Comparison of ENCODE assay signal across 9 mouse cellular contexts in genomic region chr16:35061017-35061416, GRCm38 (mm10). TPM values are rescaled to one million over a fixed set of nuclear protein-coding genes. Genes with fewer than 3 reads are reported as not detected.
DNase-seq lines count a peak whose midpoint lies in the region; ATAC-seq and TF ChIP-seq lines count a peak whose summit lies in the region.
"Had no signal": no experiment of that assay in that cellular context is flagged by ENCODE, and none has a peak within 500 bp of the region (broad histone marks: within the 10 kb centered on the region; RNA-seq: fewer than 3 reads in every experiment).

No protein-coding gene starts in this region.

- no peak for TF ChIP-seq POLR2A in kidney, adult 2 months (IDR thresholded peaks at IDR 0.05; ENCODE audit: low read depth, low read length)

- ATAC-seq in embryonic facial prominence, embryonic 11.5 days (replicated peaks; ENCODE audit: insufficient number of reproducible peaks, low FRiP score, low TSS enrichment, low read depth), result no peak

- peak; percentile 44; the same call in 1 of the 2 replicates for TF ChIP-seq CTCF in kidney, adult 2 months (conservative IDR thresholded peaks at IDR 0.05; ENCODE audit: insufficient read depth, insufficient read length, low read depth, low read length)

- H3K27me3 ChIP-seq in kidney, adult 2 months (replicated peaks; ENCODE audit: control insufficient read depth, insufficient read depth, low read length), result no peaks in the 10 kb centered on the region
- no peaks in the 10 kb centered on the region for H3K27me3 ChIP-seq in embryonic facial prominence, embryonic 11.5 days (ENCODE audit: control insufficient read depth, insufficient read depth, low read length)
- H3K27me3 ChIP-seq: stomach, embryonic 15.5 days had no signal

- no peaks in the 10 kb centered on the region for H3K9me3 ChIP-seq in embryonic facial prominence, embryonic 11.5 days (replicated peaks; ENCODE audit: control insufficient read depth, low read length)
- H3K9me3 ChIP-seq: stomach, embryonic 15.5 days had no signal

- WGBS in kidney, adult 2 months, result 59% methylated on average over 2 of the region's 2 CpGs
- 44% methylated on average over 2 of the region's 2 CpGs for WGBS in embryonic facial prominence, embryonic 11.5 days

- no peak overlapping the region for H3K27ac ChIP-seq in kidney, adult 2 months (ENCODE audit: insufficient read depth, low read depth, low read length)
- no peak overlapping the region for H3K27ac ChIP-seq in embryonic facial prominence, embryonic 11.5 days (replicated peaks; ENCODE audit: low read depth, low read length)
- H3K27ac ChIP-seq: stomach, embryonic 15.5 days had no signal

- intact Hi-C loops in gastrocnemius, postnatal 14 days (cut with DNase I; ENCODE audit: low total_unique reads), result no loop called here

- no peak overlapping the region for H3K9ac ChIP-seq in embryonic facial prominence, embryonic 11.5 days (replicated peaks; ENCODE audit: low read length)
- H3K9ac ChIP-seq: stomach, embryonic 15.5 days had no signal

- no peak overlapping the region for H3K4me2 ChIP-seq in embryonic facial prominence, embryonic 11.5 days (ENCODE audit: low read depth, low read length)
- H3K4me2 ChIP-seq: stomach, embryonic 15.5 days had no signal

- H3K4me3 ChIP-seq in kidney, adult 2 months (ENCODE audit: insufficient read depth, low read depth, low read length), result no peak overlapping the region
- no peak overlapping the region for H3K4me3 ChIP-seq in embryonic facial prominence, embryonic 11.5 days (ENCODE audit: low read depth, low read length)
- H3K4me3 ChIP-seq: erythroblast, embryonic 14.5 days; stomach, embryonic 15.5 days had no signal

- no peaks in the 10 kb centered on the region for H3K36me3 ChIP-seq in kidney, adult 2 months (ENCODE audit: control insufficient read depth, insufficient read depth, low read length)
- H3K36me3 ChIP-seq in embryonic facial prominence, embryonic 11.5 days (replicated peaks; ENCODE audit: control insufficient read depth, insufficient read depth, low read depth, low read length), result no peaks in the 10 kb centered on the region
- H3K36me3 ChIP-seq: stomach, embryonic 15.5 days had no signal

- DNase-seq in kidney, adult 2 months, result no peak
- DNase-seq in kidney, adult 8-10 months, result no peak
- peak; percentile 14 for DNase-seq in right cerebral cortex, postnatal 4 days
- DNase-seq in right cerebral cortex, postnatal 25 days, result no peak
- DNase-seq in embryonic facial prominence, embryonic 11.5 days (ENCODE audit: low spot score), result peak; percentile 64
- peak; percentile 9 for DNase-seq in retina, adult 2 months (ENCODE audit: low read depth, low spot score)
- DNase-seq in gastrocnemius, postnatal 14 days, result no peak

- no peaks in the 10 kb centered on the region for H3K4me1 ChIP-seq in kidney, adult 2 months (ENCODE audit: control insufficient read depth, insufficient read depth, low read length)
- H3K4me1 ChIP-seq in embryonic facial prominence, embryonic 11.5 days (ENCODE audit: control insufficient read depth, insufficient read depth, low read length), result no peaks in the 10 kb centered on the region
- H3K4me1 ChIP-seq: stomach, embryonic 15.5 days had no signal

RNA-seq across cellular contexts. Expression of gene Hacd2, which starts 38.8 kb away (rescaled TPM):
- 68.4 and 70.8 TPM in 2 replicates for polyA plus RNA-seq in kidney, adult 2 months (2012; rRNA removed)
- 24.7 and 25.2 TPM in 2 replicates for polyA plus RNA-seq in embryonic facial prominence, embryonic 11.5 days (2014; fragmentation: Nextera tagmentation; extraction: Ambion mirVana)
- total RNA-seq in gastrocnemius, postnatal 14 days (2021), result 1 to 10 TPM; 2.3 to 3.5 TPM

Comparison
In these comparisons a context has a peak if more than half of its experiments do, and no peak if none do; other contexts are left out.
1. DNase-seq: peak in right cerebral cortex, postnatal 4 days (single experiment), embryonic facial prominence, embryonic 11.5 days (single experiment) and retina, adult 2 months (single experiment); none in kidney, adult 2 months (single experiment), kidney, adult 8-10 months (0 of 2), right cerebral cortex, postnatal 25 days (single experiment) and gastrocnemius, postnatal 14 days (single experiment).